Mouse (Mus musculus) stomach, embryonic 15.5 days (tissue): ENCODE results near the gene Ttyh3. TPM values are rescaled to one million over a fixed set of nuclear protein-coding genes. Genes with fewer than 3 reads are reported as not detected.

ENCODE experiments used
- ATAC-seq: fragments of 200-750 bp; cut with Nextera tagmentation; 2 replicates; pipeline ENCODE4 v1.8.0; 2017; ENCODE audit warnings: low read depth, moderate number of reproducible peaks, moderate TSS enrichment; ENCODE audit not compliant: insufficient read depth, low FRiP score
- H3K27ac ChIP-seq: fragments of 300-500 bp; sonication (generic); 2 replicates; pipeline ENCODE4 v1.5.1; 2015; ENCODE audit warnings: mild to moderate bottlenecking, inconsistent platforms
- H3K27me3 ChIP-seq: fragments of 300-500 bp; sonication (generic); replicated peaks from 2 replicates; pipeline ENCODE4 v1.6.1; 2015; ENCODE audit warnings: inconsistent platforms
- H3K36me3 ChIP-seq: fragments of 300-500 bp; sonication (generic); 2 replicates; pipeline ENCODE4 v1.6.1; 2015; ENCODE audit warnings: inconsistent platforms
- H3K4me1 ChIP-seq: fragments of 300-500 bp; sonication (generic); 2 replicates; pipeline ENCODE4 v1.6.1; 2015; ENCODE audit warnings: inconsistent platforms
- H3K4me2 ChIP-seq: fragments of 300-500 bp; sonication (generic); 2 replicates; pipeline ENCODE4 v1.6.1; 2015; ENCODE audit warnings: mild to moderate bottlenecking, inconsistent platforms
- H3K4me3 ChIP-seq: fragments of 300-500 bp; sonication (generic); replicated peaks from 2 replicates; pipeline ENCODE4 v1.5.1; 2015; ENCODE audit warnings: inconsistent platforms
- H3K9ac ChIP-seq: fragments of 300-500 bp; sonication (generic); 2 replicates; pipeline ENCODE4 v1.6.1; 2015; ENCODE audit warnings: inconsistent platforms
- H3K9me3 ChIP-seq: fragments of 300-500 bp; sonication (generic); 2 replicates; pipeline ENCODE4 v1.6.1; 2016; ENCODE audit warnings: inconsistent platforms
- WGBS: fragments of 180-500 bp; shearing (Covaris S2); methylation state at CpG from one replicate; pipeline ENCODE4 v1.1.7; 2015; 5-methylcytosine and 5-hydroxymethylcytosine counted together
- polyA plus RNA-seq: library from polyadenylated mRNA; unstranded; fragments of >200 nt; fragmentation: Nextera tagmentation; extraction: Ambion mirVana; gene quantifications from 2 replicates; pipeline ENCODE4 v1.2.1, GENCODE M21; 2015

Gene Ttyh3
- polyA plus RNA-seq, 1 experiment from 2014 or later, result 31.9 TPM

- H3K4me3 ChIP-seq, result no peak overlapping the region
- no peak for ATAC-seq
- no peaks in the 10 kb centered on the region for H3K27me3 ChIP-seq
- WGBS, result 43% methylated on average over 8 of the region's 8 CpGs
- H3K4me1 ChIP-seq, result peaks cover 30% of the 10 kb centered on the region; the same call in 1 of the 2 replicates
- H3K9ac ChIP-seq, result no peak overlapping the region
- H3K36me3 ChIP-seq, result no peaks in the 10 kb centered on the region
- H3K9me3 ChIP-seq, result no peaks in the 10 kb centered on the region
- no peak overlapping the region for H3K4me2 ChIP-seq
- no peak overlapping the region for H3K27ac ChIP-seq
Observed at GRCm38 (mm10) chr5:140582995-140583731, 65.7 kb downstream of the Ttyh3 start.

- H3K36me3 ChIP-seq, result no peaks in the 10 kb centered on the region
- H3K4me3 ChIP-seq, result no peak overlapping the region
- no peak overlapping the region for H3K9ac ChIP-seq
- no peak overlapping the region for H3K4me2 ChIP-seq
- WGBS, result 14% methylated on average over 5 of the region's 5 CpGs
- no peaks in the 10 kb centered on the region for H3K9me3 ChIP-seq
- H3K27me3 ChIP-seq, result no peaks in the 10 kb centered on the region
- ATAC-seq, result peak; percentile 69; the same call in 1 of the 2 replicates
- H3K27ac ChIP-seq, result peak overlapping the region; percentile 21; the same call in 1 of the 2 replicates
- H3K4me1 ChIP-seq, result peaks cover 27% of the 10 kb centered on the region; the same call in 1 of the 2 replicates
Observed at GRCm38 (mm10) chr5:140581569-140581968, 67.3 kb downstream of the Ttyh3 start.

GRCm38 (mm10) chr5:140579771-140580170, 69.1 kb downstream of the Ttyh3 start:
- H3K4me1 ChIP-seq, result peaks cover 26% of the 10 kb centered on the region; the same call in 1 of the 2 replicates
- ATAC-seq, result peak; percentile 11; the same call in 1 of the 2 replicates
- H3K4me3 ChIP-seq, result no peak overlapping the region
- no peaks in the 10 kb centered on the region for H3K36me3 ChIP-seq
- H3K27me3 ChIP-seq, result no peaks in the 10 kb centered on the region
- H3K9ac ChIP-seq, result no peak overlapping the region
- no peak overlapping the region for H3K4me2 ChIP-seq
- no peak overlapping the region for H3K27ac ChIP-seq
- no peaks in the 10 kb centered on the region for H3K9me3 ChIP-seq
- 23% methylated on average over 6 of the region's 6 CpGs for WGBS

GRCm38 (mm10) chr5:140579221-140579620, 69.6 kb downstream of the Ttyh3 start:
- no peak overlapping the region for H3K4me3 ChIP-seq
- no peak overlapping the region for H3K9ac ChIP-seq
- H3K27me3 ChIP-seq, result no peaks in the 10 kb centered on the region
- no peaks in the 10 kb centered on the region for H3K36me3 ChIP-seq
- no peak overlapping the region for H3K4me2 ChIP-seq
- H3K9me3 ChIP-seq, result no peaks in the 10 kb centered on the region
- peaks cover 26% of the 10 kb centered on the region; the same call in 1 of the 2 replicates for H3K4me1 ChIP-seq
- no peak for ATAC-seq
- WGBS, result 49% methylated on average over 9 of the region's 9 CpGs
- H3K27ac ChIP-seq, result no peak overlapping the region

- H3K4me3 ChIP-seq, result no peak overlapping the region
- H3K27ac ChIP-seq, result no peak overlapping the region
- peaks cover 15% of the 10 kb centered on the region; the same call in 1 of the 2 replicates for H3K4me1 ChIP-seq
- ATAC-seq, result no peak
- no peaks in the 10 kb centered on the region for H3K36me3 ChIP-seq
- no peak overlapping the region for H3K4me2 ChIP-seq
- H3K27me3 ChIP-seq, result no peaks in the 10 kb centered on the region
- no peak overlapping the region for H3K9ac ChIP-seq
- no peaks in the 10 kb centered on the region for H3K9me3 ChIP-seq
- 50% methylated on average over 5 of the region's 5 CpGs for WGBS
Observed at GRCm38 (mm10) chr5:140575381-140575866, 73.4 kb downstream of the Ttyh3 start.

GRCm38 (mm10) chr5:140572611-140573010, 76.2 kb downstream of the Ttyh3 start:
- H3K36me3 ChIP-seq, result no peaks in the 10 kb centered on the region
- whole genome bisulfite sequencing, result 60% methylated on average over 6 of the region's 6 CpGs
- H3K27me3 ChIP-seq, result no peaks in the 10 kb centered on the region
- no peak overlapping the region for H3K4me3 ChIP-seq
- no peak overlapping the region for H3K9ac ChIP-seq
- no peak for ATAC-seq
- H3K4me1 ChIP-seq, result peaks cover 10% of the 10 kb centered on the region
- H3K27ac ChIP-seq, result no peak overlapping the region
- H3K9me3 ChIP-seq, result no peaks in the 10 kb centered on the region
- H3K4me2 ChIP-seq, result no peak overlapping the region

- Histone ChIP-seq H3K9me3 (no peaks in the 10 kb centered on the region), H3K27ac (no peak overlapping the region), H3K9ac (no peak overlapping the region), H3K4me2 (no peak overlapping the region), H3K36me3 (no peaks in the 10 kb centered on the region), H3K4me1 (peaks cover 20% of the 10 kb centered on the region), H3K27me3 (no peaks in the 10 kb centered on the region), H3K4me3 (no peak overlapping the region)
- WGBS, result 65% methylated on average over 10 of the region's 10 CpGs
- ATAC-seq, result no peak
Observed at GRCm38 (mm10) chr5:140571673-140572072, 77.2 kb downstream of the Ttyh3 start.

GRCm38 (mm10) chr5:140571201-140571600, 77.6 kb downstream of the Ttyh3 start:
- ATAC-seq, result no peak
- H3K27ac ChIP-seq, result no peak overlapping the region
- H3K4me2 ChIP-seq, result no peak overlapping the region
- H3K27me3 ChIP-seq, result no peaks in the 10 kb centered on the region
- WGBS, result 72% methylated on average over 4 of the region's 4 CpGs
- H3K4me1 ChIP-seq, result peaks cover 24% of the 10 kb centered on the region
- H3K4me3 ChIP-seq, result no peak overlapping the region
- no peaks in the 10 kb centered on the region for H3K9me3 ChIP-seq
- H3K9ac ChIP-seq, result no peak overlapping the region
- H3K36me3 ChIP-seq, result no peaks in the 10 kb centered on the region

Other genes with a start within 250 kb of the Ttyh3 start
- 129 and 141 TPM in 2 replicates for gene Eif3b, start 229.7 kb downstream of the Ttyh3 start, polyA plus RNA-seq
- not detected in 2 replicates for gene Gm4869, start 203.4 kb downstream of the Ttyh3 start, polyA plus RNA-seq
- gene Chst12, start 143.5 kb downstream of the Ttyh3 start, polyA plus RNA-seq, result 21.1 and 21.7 TPM in 2 replicates
- gene Grifin, start 84.0 kb downstream of the Ttyh3 start, polyA plus RNA-seq, result 0.23 and 0.39 TPM in 2 replicates
- 24.5 and 25.6 TPM in 2 replicates for gene Lfng, start 41.7 kb downstream of the Ttyh3 start, polyA plus RNA-seq
- gene Iqce, start 53.3 kb upstream of the Ttyh3 start, polyA plus RNA-seq, result 20.3 and 21.1 TPM in 2 replicates
- 18.7 and 20.4 TPM in 2 replicates for gene Brat1, start 56.0 kb upstream of the Ttyh3 start, polyA plus RNA-seq
- gene Amz1, start 75.1 kb upstream of the Ttyh3 start, polyA plus RNA-seq, result 1.1 and 1.3 TPM in 2 replicates
- gene Gna12, start 181.4 kb upstream of the Ttyh3 start, polyA plus RNA-seq, result 49.5 and 50.1 TPM in 2 replicates